Mouse (Mus musculus) heart, adult 9 months (tissue): ENCODE measurements around the gene Bloc1s5.
A peak's percentile ranks its signal among the peaks of the same experiment; 100 is the strongest.
"Not testable (repeated sequence)": the region's sequence is repeated elsewhere in the genome, so short reads cannot be mapped to it uniquely, and the experiment has no call there.

Source experiments
- DNase-seq, 2 experiments: peaks; one replicate each; pipeline ENCODE4 v3.0.0; 2022; ENCODE audit warnings: low spot score in 2 of 2

Gene Bloc1s5

GRCm38 (mm10) chr13:38634800-38635269, at the start of gene Bloc1s5:
TSS of gene Bloc1s5 (minus strand) at chr13:38635109.
- DNase-seq: peak; percentile 90 to 94

- no peak for DNase-seq
Observed at GRCm38 (mm10) chr13:38672336-38672735, 37.4 kb upstream of the Bloc1s5 start.

DNA sequence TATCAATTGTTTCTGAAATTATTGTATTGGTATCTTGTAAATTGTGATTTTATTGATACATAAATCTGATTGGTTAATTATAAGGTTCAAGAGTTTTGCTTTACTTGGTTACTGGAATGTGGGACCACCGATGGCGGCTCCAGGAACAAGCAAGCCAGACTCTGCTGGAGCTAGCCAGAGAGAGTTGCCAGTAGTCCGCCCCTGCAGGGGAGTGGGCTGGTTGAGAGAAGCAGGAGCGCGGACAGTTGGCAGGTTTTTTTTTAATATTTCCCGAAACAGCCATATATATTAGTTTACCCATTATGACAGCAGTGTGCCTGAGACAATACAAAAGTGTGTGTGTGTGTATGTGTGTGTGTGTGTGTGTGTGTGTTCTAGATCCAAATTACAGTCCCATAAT, 36.5 kb upstream of the Bloc1s5 start:
- DNase-seq: not testable (repeated sequence)

GRCm38 (mm10) chr13:38670051-38670450, 35.1 kb upstream of the Bloc1s5 start:
- no peak for DNase-seq

- DNase-seq: peak in 1 of 2 experiments; percentile 11
Observed at GRCm38 (mm10) chr13:38668514-38668913, 33.6 kb upstream of the Bloc1s5 start.

- DNase-seq: no peak
Observed at GRCm38 (mm10) chr13:38664753-38665152, 29.8 kb upstream of the Bloc1s5 start.

GRCm38 (mm10) chr13:38659524-38660136, 24.7 kb upstream of the Bloc1s5 start:
- no peak for DNase-seq

- DNase-seq: peak; percentile 96
Observed at GRCm38 (mm10) chr13:38658528-38659280, 23.8 kb upstream of the Bloc1s5 start, which contains the start of gene Eef1e1. TSS of gene Eef1e1 (minus strand) at chr13:38659058.

DNA sequence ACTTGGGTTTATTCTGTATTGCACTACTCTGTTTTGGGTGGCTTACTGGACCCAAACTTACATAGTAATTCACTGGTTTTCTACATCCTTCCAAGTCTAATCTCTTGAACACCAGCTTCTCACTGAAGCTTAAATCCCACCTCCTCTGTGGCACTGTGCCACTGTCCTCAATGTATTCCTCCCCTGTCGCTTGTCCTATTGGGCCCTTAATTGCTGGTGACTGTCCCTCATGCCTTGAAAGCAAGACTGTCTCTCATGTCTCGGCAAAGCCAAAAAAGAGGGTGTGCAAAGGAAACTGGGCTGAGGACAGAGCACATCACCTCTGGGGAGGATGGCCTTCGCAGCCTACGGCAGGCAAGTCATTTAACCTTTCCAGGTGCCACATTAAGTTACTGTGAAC, 23.0 kb upstream of the Bloc1s5 start:
- DNase-seq: no peak

DNA sequence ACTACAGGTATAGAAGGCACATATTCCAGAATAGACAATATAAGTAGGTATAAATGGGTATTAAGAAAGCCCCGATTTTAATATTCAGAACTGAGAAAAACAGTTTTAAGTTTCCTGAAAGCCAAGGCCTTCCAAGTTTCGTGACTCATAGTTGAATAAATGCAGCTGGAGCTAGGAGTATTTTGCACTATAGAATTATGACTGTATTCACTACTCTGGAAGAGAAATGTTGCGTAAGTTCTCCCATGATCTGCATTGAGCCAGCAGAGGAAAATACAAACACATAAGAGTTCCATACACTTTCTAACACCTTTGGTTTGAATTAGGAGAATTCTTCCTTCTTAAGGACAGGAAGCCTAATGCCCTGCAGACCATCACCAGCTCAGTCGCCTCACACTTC, 15.4 kb upstream of the Bloc1s5 start:
- no peak for DNase-seq

DNA sequence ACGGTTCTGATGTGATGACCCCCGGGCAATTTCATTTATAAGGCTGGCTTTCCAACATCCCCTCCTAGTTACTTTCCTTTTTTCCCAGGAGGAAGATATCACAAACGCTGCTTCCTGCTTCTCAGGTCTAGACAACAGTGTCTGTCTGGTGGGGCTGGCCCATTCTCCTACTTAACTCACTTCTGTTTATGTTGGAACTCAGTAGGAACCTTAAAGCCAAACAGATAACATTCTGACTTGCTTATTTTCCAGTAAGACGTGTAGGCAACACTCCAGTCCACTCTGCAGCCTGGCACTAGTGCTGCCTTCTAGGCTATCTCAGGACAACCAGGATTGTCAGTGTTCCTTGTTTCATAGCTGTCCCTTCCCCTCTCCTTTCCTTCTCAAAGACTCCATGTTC, 14.2 kb upstream of the Bloc1s5 start:
- no peak for DNase-seq

- DNase-seq: no peak
Observed at GRCm38 (mm10) chr13:38641414-38641813, 6.5 kb upstream of the Bloc1s5 start.

DNA sequence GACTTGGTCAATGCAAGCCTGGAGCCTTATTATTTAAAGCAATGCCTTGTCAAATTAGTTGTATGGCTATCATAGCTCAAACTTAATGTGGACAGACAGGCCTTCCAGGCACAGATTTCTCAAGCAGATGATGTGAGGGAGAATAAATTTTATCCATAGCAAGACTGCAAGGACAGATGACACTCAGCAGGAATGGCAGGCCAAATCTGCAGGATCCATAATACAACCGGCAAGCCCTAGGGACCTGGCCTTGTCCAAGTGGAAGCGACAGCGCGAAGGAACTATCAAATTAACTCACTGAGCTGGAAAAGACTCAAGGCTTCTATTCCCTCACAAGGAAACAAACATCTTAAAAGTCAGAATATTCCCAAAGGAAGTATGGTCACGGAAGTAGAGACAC, 6.1 kb upstream of the Bloc1s5 start:
- DNase-seq: no peak

DNA sequence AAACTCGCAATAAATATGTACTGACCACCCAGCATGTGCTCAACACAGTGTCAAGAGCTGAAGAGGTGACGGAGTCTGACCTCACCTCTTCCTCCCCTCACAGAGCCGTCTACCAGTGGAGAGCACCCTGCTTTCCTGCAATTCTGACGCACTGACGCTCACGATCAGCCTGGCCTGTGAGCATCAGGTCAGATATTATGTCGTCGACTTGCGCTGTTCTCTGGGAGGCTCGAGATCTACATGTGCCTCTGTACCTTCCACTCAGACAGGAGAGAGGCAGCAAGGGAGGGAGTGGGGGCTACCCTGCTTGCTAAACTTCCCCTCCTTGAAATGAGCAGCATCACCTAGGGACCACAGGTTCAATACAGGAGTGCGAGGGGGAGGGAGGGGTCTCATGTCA, 3.8 kb upstream of the Bloc1s5 start:
- DNase-seq: no peak

GRCm38 (mm10) chr13:38634256-38634799, 581 bp downstream of the Bloc1s5 start:
- no peak for DNase-seq

GRCm38 (mm10) chr13:38633287-38634000, 1.5 kb downstream of the Bloc1s5 start:
- no peak for DNase-seq

DNA sequence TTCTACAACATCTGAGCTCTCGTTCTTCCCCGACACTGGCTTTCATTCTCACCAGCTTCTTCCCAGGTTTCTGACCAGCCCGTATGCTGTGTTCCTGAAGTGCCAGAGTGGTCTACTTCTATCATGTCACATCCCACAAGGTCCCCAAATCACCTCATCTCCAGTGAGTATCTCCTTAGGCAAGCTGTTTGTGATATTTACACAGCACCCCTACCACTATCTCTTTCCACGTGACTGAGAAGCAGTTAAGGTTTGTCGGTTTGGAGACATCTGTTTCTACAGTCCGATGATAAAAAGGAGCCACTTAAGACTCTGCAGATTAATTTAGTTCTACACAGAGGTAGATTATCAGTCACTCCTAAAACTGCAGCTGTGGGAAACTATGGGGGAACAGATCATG, 2.4 kb downstream of the Bloc1s5 start:
- no peak for DNase-seq

DNA sequence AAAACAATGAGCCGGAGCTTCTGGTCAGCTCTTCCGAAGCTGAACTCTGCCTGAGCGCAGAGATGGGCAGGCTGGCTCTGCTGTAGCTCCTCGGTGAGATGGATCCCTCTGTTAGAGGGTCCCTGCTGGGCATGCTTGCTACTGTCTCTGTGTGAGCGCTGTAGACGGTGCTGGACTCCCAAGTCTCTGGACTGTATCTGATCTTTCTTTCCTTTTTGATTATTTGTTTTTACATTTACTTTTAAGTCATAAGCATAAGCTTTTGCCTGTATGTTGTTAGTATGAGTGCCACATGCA, 8.7 kb downstream of the Bloc1s5 start:
- DNase-seq: no peak

DNA sequence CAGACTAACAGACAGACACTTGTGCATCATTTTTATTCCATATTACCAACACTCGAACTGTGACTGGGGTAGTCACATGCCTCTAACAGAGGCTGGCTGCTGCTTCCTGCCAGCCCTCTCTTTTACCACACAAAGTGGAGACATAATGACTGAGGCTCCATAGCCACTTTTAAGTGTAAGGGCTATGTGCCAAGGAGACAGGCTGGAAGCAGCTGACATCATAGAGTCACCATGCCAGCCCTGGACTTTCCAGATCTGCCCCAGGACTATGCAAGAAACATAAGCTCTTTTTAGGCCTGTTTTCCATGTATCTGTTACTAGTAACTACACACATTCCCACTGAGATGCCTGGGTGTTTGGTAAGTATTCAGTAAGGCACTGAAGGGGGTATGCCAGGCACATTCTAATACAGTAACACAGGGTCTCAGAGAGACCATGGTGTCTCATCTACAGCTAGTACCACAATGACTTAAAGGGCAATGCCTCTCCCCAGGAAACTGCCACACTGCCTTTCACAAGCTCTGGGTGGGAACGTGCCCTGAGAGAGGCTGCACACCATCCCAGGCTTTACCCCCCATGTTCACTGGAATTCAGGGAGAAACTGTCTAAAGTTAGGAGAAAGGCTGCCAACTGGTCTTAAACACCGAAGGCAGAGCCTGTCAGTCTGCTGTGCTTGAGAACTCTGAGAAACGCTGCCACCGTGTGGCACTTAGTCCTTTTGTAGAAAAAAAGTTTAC, 9.2 kb downstream of the Bloc1s5 start:
- DNase-seq: peak in 1 of 2 experiments; percentile 28

DNA sequence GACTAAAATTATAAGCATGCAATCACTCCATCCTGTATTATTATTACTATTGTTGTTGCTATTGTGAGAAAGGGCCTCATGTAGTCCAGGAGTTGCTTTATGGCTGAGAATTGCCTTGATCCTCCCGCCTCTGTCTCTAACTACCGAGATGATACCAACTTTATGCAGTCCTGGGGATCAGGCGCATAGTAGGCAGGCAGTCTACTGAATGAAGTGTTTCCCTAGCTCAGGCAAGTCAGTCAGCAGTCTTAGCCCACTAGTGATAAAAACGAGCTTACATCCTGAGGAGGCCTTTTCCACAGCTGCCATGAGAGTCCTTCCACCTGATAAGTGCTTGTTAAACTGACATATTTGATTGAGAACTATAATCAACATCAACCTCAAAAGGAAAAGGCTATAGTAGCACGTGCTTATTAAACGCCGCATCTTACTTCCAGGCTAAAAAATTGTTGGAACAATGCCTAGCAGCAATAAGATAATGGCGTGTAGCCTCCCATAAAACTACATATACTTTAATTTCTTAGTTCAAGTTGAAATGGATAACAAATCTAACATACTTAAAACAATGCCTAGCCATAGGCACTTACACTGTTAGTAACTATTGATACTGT, 10.5 kb downstream of the Bloc1s5 start:
- no peak for DNase-seq

- no peak for DNase-seq
Observed at GRCm38 (mm10) chr13:38623296-38623695, 11.6 kb downstream of the Bloc1s5 start.
